Mouse (Mus musculus): ENCODE measurements around the gene Lxn.

GRCm38 (mm10) chr3:67479806-67480205 is 16.1 kb upstream of the Lxn start:
- TF ChIP-seq CTCF (IDR thresholded peaks at IDR 0.05; ENCODE audit: control insufficient read depth, insufficient read depth, low read length) (no peak), POLR2A (IDR thresholded peaks at IDR 0.05; ENCODE audit: borderline replicate concordance, control insufficient read depth, low read depth, low read length) (no peak)

Measured in bone marrow, adult 2 months (tissue).